Mouse (Mus musculus): Measurements from ENCODE around the gene Tbx21.

Gene Tbx21

DNA sequence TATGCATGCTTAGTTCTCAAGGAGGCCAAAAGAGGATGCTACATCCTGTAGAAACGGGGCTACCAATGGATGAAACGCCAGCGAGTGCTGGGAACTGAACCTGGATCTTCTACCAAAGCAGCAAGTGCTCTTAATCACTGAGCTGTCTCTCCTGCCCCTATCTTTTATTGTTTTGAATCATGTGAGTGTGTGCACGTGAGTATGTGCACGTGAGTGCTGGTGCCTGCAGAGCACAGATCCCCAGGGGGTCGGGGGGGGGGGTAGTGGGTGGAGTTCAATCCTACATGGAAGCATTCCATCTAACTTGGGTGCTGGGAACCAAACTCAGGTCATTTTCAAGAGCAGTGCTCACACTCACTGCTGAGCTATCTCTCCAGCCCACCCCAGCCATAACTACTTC lies 28.8 kb downstream of the Tbx21 start:
- CTCF ChIA-PET: interaction anchor here (0.7 kb wide), 1 partner anchor 30 kb away, joined by 4 read pairs; no protein-coding TSS in a partner anchor

GRCm38 (mm10) chr11:97084821-97085505 lies 30.2 kb downstream of the Tbx21 start:
- CTCF ChIA-PET: interaction anchor here (0.5 to 0.7 kb wide), 2 partner anchors 38 to 1144 kb away, joined by 4 to 5 read pairs; no protein-coding TSS in a partner anchor

GRCm38 (mm10) chr11:97083401-97084140 lies 31.6 kb downstream of the Tbx21 start:
- CTCF ChIA-PET: no interaction called here

DNA sequence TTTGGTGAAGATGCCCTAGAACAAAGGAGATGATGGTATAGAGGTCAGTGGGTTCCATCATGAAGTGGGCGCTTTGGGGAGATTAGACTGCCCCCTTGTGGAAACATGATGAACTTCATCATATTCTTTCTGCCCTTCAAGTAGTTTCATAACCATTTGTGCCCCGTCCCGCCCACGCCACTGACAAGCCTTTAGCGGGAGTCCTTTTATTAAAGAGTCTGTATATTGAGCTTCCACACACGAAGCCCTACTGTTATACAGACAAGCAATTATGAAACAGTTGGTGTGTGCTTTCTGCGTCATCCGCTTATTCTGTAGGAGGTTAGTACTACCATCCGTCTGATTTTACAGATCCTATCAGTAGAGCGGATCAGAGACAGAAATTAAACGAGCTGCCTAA lies 32.2 kb downstream of the Tbx21 start:
- CTCF ChIA-PET: no interaction called here

DNA sequence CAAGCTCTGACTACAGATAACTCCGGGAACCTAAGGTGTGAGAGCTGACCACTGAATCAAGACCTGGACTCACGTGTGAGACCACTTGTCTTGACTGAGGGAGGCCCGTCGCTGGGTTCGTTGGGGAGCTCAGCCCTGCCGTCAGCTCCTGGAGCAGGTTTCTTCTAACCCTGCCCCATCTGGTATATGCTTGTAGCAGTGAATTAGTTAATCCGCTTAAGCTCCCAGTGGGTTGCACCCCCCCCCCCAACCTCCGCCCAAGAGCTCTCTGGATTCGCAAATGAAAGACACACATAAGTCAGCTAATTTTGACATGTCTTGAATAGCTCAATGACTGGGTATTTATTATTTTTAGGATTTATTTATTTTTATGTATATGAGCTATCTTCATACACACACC lies 34.8 kb downstream of the Tbx21 start:
- CTCF ChIA-PET: interaction anchor here (0.6 to 1.2 kb wide), 2 partner anchors 45 to 275 kb away, joined by 4 to 8 read pairs; no protein-coding TSS in a partner anchor

DNA sequence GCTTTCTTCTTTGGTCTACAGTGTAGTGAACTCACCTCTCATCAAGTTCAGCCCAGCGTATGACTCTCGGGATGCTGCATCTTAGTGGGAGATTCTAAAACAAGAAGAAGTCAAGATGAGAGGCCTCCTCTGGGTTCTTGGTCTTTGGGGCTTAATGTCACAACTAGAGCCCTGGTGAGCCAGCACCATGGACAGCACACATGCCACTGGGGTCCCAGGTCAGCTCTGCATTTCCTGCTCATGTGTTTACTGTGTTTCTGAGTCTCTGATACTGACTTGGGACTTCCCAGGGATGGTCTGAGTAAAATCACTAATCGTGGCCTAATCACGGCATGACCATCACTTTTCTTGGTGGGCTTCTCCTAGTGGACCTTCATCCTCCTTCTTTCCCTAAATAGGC lies 36.4 kb downstream of the Tbx21 start:
- CTCF ChIA-PET: no interaction called here

GRCm38 (mm10) chr11:97074235-97074634 lies 40.9 kb downstream of the Tbx21 start:
- CTCF ChIA-PET: interaction anchor here (0.6 kb wide), 1 partner anchor 73 kb away, joined by 4 read pairs; no protein-coding TSS in a partner anchor

GRCm38 (mm10) chr11:97072533-97072932 lies 42.6 kb downstream of the Tbx21 start:
- CTCF ChIA-PET: interaction anchor here (0.6 to 1.1 kb wide), 3 partner anchors 79 to 299 kb away, joined by 3 to 5 read pairs (median 4); partner anchors contain the start of gene Tbkbp1

DNA sequence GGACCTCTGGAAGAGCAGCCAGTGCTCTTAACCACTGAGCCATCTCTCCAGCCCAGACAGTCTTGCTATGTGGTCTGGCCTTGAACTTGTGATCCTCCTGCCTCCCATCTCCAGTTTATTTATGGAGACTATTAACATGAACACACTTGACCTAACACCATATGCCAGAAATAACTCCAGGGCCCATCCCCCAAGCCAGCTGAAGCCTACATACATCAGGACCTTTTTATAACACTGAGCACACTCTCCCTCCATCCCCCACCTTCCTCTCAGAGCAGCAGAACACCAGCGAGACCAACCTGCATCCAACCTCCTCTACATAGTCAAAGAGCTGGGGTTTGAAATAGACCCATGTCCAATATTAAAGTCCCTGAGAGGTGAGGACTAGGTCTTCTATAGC lies 44.0 kb downstream of the Tbx21 start:
- CTCF ChIA-PET: no interaction called here

DNA sequence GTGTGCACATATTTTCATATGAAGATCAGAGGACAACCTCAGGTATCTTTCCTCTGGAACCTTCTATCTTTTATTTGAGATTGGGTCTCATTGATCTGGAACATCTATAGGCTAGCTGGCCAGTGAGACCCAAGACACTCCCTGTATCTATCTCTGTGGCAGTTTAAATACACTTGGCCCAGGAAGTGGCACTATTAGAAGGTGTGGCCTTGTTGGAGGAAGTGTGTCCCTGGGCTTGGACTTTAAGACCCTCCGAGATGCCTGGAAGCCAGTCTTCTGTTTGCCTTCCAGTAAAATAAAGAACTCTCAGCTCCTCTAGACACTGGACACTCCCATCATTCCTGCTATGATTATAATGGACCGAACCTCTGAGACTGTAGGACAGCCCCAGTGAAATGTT lies 45.4 kb downstream of the Tbx21 start:
- CTCF ChIA-PET: no interaction called here

- CTCF ChIA-PET: no interaction called here
Observed at GRCm38 (mm10) chr11:97069333-97069732, 45.8 kb downstream of the Tbx21 start.

DNA sequence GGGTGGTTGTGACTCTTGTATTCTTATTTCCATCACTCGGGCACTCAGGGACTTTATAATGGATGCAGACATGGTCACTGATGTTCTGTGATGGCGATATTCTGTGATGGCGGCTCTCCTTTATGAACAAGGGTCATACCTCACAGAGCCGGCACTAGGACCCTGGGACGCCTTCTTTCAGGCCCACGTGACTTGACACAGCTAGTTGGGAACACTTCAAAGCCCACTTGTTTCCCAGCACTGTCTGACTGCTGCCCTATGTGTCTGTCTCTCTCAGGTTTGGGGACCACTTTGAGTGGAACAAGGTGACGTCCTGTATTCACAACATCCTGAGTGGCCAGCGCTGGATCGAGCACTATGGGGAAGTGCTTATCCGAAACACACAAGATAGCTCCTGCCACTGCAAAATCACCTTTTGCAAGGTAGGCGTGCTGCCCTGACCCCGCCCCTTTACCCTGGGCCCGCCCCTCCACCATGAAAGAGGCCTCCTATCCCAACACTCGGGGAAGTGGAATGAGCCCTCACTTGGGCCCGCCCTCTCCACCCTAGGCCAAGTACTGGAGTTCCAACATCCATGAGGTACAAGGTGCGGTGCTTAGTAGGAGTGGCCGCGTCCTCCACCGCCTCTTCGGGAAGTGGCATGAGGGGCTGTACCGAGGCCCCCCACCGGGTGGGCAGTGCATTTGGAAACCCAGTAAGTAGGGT lies 48.3 kb downstream of the Tbx21 start:
- CTCF ChIA-PET: no interaction called here

DNA sequence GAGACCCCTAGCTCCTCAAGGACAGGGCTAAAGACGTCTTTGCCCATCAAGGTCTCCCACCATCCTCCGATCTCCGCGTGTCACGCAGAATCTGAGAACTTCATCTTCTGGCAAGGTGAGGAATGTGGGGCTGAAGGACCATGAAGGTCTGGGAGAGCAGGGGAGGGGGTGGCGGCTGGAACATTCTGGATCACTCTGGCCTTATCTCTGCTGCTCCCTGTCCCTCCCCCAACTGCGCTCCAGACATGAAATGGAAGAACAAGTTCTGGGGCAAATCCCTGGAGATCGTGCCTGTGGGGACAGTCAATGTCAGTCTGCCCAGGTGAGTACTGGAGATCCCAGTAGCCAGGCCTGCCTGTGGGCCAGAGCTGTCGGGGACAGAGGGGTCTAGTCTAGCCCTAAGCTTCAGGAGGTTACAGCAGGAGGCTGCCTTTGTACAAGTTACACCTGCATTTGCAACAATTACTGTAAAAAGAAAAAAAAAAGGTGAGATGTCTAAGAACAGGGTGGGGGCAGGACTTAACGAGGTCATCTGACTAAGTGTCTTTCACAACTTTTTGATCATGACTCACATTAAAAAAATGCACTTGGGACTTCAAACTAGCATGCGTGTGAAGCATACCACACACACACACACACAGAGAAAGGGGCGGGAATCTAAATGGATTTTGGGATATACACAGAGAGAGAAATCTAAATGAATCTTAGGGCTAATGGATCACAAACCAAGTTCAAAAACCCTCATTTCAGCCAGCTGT lies 49.4 kb downstream of the Tbx21 start:
- CTCF ChIA-PET: no interaction called here

DNA sequence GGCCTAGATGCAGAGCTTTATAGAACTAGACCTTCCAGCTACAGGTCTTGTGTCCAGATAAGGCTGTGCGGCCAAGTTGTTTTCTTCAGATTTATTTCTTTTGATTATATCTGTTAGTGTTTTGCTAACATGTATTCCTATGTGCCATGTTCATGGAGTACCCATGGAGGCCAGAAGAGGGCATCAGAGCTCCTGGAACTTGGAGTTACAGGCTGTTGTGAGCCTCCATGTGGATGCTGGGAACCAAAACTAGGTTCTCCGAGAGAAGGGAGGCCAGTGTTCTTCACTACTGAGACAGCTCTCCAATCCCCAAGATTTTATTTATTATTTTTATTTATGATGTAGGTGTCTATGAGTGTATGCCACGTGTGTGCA lies 51.2 kb downstream of the Tbx21 start:
- CTCF ChIA-PET: interaction anchor here (0.6 kb wide), 1 partner anchor 210 kb away, joined by 3 read pairs; no protein-coding TSS in a partner anchor

DNA sequence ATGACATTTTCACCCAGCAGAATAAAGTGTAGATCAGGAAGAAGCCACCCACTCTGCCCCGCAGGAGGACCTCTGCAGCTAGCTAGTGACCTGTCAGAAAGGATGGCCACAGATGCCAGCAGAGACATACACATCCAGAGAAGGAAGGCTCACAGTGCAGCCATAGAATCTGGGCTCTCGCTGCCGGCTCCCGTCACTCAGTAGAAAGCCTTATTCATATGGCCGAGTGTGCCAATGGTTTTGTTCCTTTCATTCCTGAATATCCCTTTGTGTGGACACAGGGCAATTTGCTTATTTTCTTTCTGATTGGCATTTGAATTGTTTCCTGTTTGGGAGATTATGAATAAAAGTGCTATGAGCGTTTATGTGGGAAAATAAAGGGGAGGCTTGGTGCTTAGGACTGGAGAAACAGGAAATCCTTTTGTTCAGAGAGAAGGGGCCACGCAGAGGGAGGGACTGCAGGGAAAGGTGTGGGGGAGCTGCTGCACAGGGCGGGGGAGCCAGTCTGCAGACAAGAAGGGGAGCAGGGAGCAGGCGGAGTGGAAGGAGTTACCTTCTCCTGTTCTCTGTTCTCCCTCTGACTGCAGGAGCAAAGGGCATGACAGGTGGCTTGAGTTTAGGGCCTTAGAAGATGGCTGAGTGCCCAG lies 51.7 kb downstream of the Tbx21 start:
- CTCF ChIA-PET: interaction anchor here (0.6 kb wide), 1 partner anchor 211 kb away, joined by 3 read pairs; no protein-coding TSS in a partner anchor

DNA sequence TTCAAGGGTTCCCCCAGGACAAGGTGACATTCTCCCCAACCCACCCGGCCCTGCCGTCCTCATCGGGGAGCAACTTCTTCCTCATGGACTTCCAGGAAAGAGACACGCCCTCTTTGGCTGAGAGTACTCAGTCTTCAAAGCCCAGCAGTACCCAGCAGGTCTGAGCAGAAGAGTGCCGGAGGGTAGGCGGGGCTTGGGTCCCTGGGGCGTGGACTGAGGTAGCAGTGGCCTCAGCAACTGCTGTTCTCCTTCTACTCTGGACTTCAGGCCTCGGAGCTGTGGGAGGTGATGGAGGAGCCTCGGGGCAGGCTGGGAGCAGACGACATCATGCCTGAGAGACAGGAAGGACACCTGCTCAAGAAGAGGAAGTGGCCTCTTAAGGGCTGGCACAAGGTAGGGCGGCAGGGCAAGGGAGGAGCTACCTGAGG lies 62.9 kb downstream of the Tbx21 start:
- CTCF ChIA-PET: no interaction called here

GRCm38 (mm10) chr11:97050944-97051586 lies 64.1 kb downstream of the Tbx21 start:
- CTCF ChIA-PET: no interaction called here

DNA sequence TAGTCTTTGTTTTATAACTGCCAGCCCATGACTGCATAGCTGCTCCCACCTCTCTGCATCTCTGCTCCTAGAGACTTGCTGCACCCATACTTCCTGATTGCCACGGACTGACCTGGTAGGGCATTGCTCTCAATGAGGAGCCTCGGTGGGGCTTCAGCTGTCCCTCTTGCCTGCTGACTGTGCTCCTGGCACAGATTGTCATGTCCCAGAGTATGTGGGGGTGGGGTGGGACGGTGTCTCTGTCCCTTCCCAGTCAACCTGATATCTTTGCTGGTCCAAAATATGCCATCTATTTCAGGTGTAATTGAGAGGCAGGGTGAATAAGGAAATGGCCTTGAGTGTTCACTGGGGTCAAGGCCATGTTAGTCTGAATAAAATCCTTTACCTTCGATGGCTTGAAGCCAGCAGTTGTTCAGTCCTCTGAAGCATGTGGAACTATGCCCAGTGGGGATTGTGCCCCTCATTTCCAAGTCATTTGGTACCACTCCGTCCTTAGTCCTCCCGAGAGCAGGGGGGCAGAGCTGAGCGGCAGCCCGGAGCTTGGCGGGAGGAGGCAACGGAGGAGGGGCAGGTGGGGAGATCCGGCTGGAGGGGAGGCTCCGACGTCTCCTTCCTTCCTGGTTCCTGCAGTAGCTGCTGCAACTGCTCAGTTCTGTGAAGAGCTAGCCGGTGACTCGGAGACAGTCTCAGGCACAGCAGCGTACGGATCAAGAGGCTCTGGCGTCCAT lies 64.8 kb downstream of the Tbx21 start, which contains the start of gene Osbpl7:
TSS of gene Osbpl7 (plus strand) at position 413 of the 728 bp plus-strand sequence.
- CTCF ChIA-PET: interaction anchor here (0.8 kb wide), 1 partner anchor 103 kb away, joined by 3 read pairs; no protein-coding TSS in a partner anchor

- CTCF ChIA-PET: interaction anchor here (0.8 kb wide), 1 partner anchor 103 kb away, joined by 3 read pairs; no protein-coding TSS in a partner anchor
Observed at GRCm38 (mm10) chr11:97049492-97050085, 65.5 kb downstream of the Tbx21 start.
